In the genomic region with DNA sequence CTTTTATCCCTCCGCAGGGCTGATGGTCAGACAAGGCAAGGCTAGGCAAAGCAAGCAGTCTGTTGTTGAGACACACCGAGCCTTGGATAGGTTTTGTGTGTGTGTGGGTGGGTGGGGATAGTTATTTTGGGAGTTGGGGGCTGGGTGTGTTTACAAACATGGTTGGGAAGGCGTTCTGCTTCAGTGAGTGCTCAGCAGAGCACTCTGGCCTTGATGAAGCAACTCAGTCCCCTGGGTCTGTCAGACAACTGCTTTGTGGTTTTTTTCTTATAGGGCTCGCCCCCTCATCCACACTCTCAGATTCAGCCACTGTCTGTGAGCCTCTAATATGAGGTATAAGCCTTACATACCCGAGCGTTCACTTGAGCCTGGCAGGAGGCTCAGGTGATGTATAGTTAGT, we compare ENCODE assay signal across 26 mouse cellular contexts. TPM values are rescaled to one million over a fixed set of nuclear protein-coding genes. Genes with fewer than 3 reads are reported as not detected.
A peak's percentile ranks its signal among the peaks of the same experiment; 100 is the strongest.
DNase-seq lines count a peak whose midpoint lies in the region; TF ChIP-seq lines count a peak whose summit lies in the region.
"Had no signal": no experiment of that assay in that cellular context is flagged by ENCODE, and none has a peak within 500 bp of the region (broad histone marks: within the 10 kb centered on the region; RNA-seq: fewer than 3 reads in every experiment).

No protein-coding gene starts in this region.

- peaks cover 11% of the 10 kb centered on the region for H3K4me1 ChIP-seq in ES-Bruce4 (ENCODE audit: control insufficient read depth, insufficient read depth, low read length)

- 0 out of 2 replicates have a peak overlapping the region, but pooled peaks have one; percentile 23 for H3K27ac ChIP-seq in layer of hippocampus, adult 2 months
- H3K27ac ChIP-seq in ES-Bruce4 (ENCODE audit: insufficient read depth, low read length): peak overlapping the region; percentile 90
- H3K27ac ChIP-seq: forebrain, embryonic 13.5 days; hindbrain, embryonic 14.5 days; limb, embryonic 12.5 days; lung, embryonic 15.5 days; midbrain, embryonic 12.5 days; neural tube, embryonic 12.5 days; stomach, embryonic 15.5 days had no signal

- H3K36me3 ChIP-seq in ES-Bruce4 (ENCODE audit: control insufficient read depth, insufficient read depth, low read length, poor library complexity, severe bottlenecking): peaks cover 21% of the 10 kb centered on the region
- peaks cover 10% of the 10 kb centered on the region for H3K36me3 ChIP-seq in splenic B cell, adult 2 months (ENCODE audit: control insufficient read depth, insufficient read depth, low read length, poor library complexity, severe bottlenecking)

- DNase-seq in layer of hippocampus, adult 2 months (ENCODE audit: low spot score in 2 of 2): no peak
- no peak for DNase-seq in layer of hippocampus, postnatal 36 days
- DNase-seq in B cell, adult 2 months: peak; percentile 65 to 67
- peak; percentile 46 for DNase-seq in splenic B cell, adult 2 months (ENCODE audit: low read depth, low spot score)
- DNase-seq in liver: no peak
- DNase-seq in urinary bladder, postnatal 14 days (ENCODE audit: low spot score): no peak
- DNase-seq: adrenal gland, postnatal 10 days; cerebellum, adult 11 months; cerebellum, adult 9-10 months; cerebellum, postnatal 36 days; gastrocnemius, postnatal 10 days; heart, postnatal 36 days; kidney, postnatal 36 days; lung, postnatal 4 days; right cerebral cortex, postnatal 4 days; thymus, postnatal 14 days had no signal

- no peak for TF ChIP-seq POLR2A in ES-Bruce4 (IDR thresholded peaks at IDR 0.05; ENCODE audit: insufficient read depth, low read length)

- no peak overlapping the region for H3K9ac ChIP-seq in ES-Bruce4 (ENCODE audit: low read depth, poor library complexity, severe bottlenecking)
- H3K9ac ChIP-seq: forebrain, embryonic 13.5 days; hindbrain, embryonic 14.5 days; limb, embryonic 12.5 days; lung, embryonic 15.5 days; midbrain, embryonic 12.5 days; neural tube, embryonic 12.5 days; stomach, embryonic 15.5 days had no signal

- TF ChIP-seq EP300 in ES-Bruce4 (IDR thresholded peaks at IDR 0.05; ENCODE audit: insufficient read depth, low read depth, low read length): no peak

- H3K9me3 ChIP-seq in ES-Bruce4 (replicated peaks; ENCODE audit: control insufficient read depth, insufficient read depth, low read length, poor library complexity, severe bottlenecking): no peaks in the 10 kb centered on the region
- H3K9me3 ChIP-seq: forebrain, embryonic 13.5 days; limb, embryonic 12.5 days; lung, embryonic 15.5 days; megakaryocyte, embryonic 14.5 days; midbrain, embryonic 12.5 days; neural tube, embryonic 12.5 days; stomach, embryonic 15.5 days had no signal

- no peak overlapping the region for H3K4me3 ChIP-seq in layer of hippocampus, adult 2 months
- H3K4me3 ChIP-seq in ES-Bruce4 (ENCODE audit: low read depth, low read length): no peak overlapping the region
- H3K4me3 ChIP-seq: forebrain, embryonic 13.5 days; limb, embryonic 12.5 days; lung, embryonic 15.5 days; megakaryocyte, embryonic 14.5 days; midbrain, embryonic 12.5 days; myocyte; neural tube, embryonic 12.5 days; stomach, embryonic 15.5 days had no signal

- TF ChIP-seq CTCF in layer of hippocampus, adult 2 months (conservative IDR thresholded peaks at IDR 0.05): no peak
- TF ChIP-seq CTCF in ES-Bruce4 (IDR thresholded peaks at IDR 0.05; ENCODE audit: low read depth, low read length): no peak

- H3K27me3 ChIP-seq in ES-Bruce4 (ENCODE audit: control insufficient read depth, insufficient read depth, low read length, poor library complexity, severe bottlenecking): no peaks in the 10 kb centered on the region
- no peaks in the 10 kb centered on the region for H3K27me3 ChIP-seq in splenic B cell, adult 2 months (ENCODE audit: control insufficient read depth, insufficient read depth, low read length, poor library complexity, severe bottlenecking)
- H3K27me3 ChIP-seq: forebrain, embryonic 13.5 days; limb, embryonic 12.5 days; lung, embryonic 15.5 days; midbrain, embryonic 12.5 days; neural tube, embryonic 12.5 days; stomach, embryonic 15.5 days had no signal

RNA-seq across cellular contexts. Expression of a gene that starts 2.2 kb away (rescaled TPM):
- total RNA-seq in layer of hippocampus, adult 2 months (2021): 10 to 100 TPM; 23.0 to 27.3 TPM
- total RNA-seq in layer of hippocampus, postnatal 36 days (2021): 10 to 100 TPM; 24.3 to 28.4 TPM
- polyA plus RNA-seq in ES-Bruce4 (2011; ENCODE audit: insufficient read depth, insufficient read length, low read depth, missing spikeins): 63.8 and 65.7 TPM in 2 replicates

RNA-seq across cellular contexts. Expression of a gene that starts 23.9 kb away (rescaled TPM):
- total RNA-seq in layer of hippocampus, adult 2 months (2021): 100 to 1,000 TPM; 258 to 266 TPM
- total RNA-seq in layer of hippocampus, postnatal 36 days (2021): 100 to 1,000 TPM; 238 to 252 TPM
- polyA plus RNA-seq in ES-Bruce4 (2011; ENCODE audit: insufficient read depth, insufficient read length, low read depth, missing spikeins): 73.3 and 74.5 TPM in 2 replicates

Comparison
In these comparisons a context has a peak if more than half of its experiments do, and no peak if none do; other contexts are left out.
1. DNase-seq: peak in B cell, adult 2 months (2 of 2) and splenic B cell, adult 2 months (single experiment); none in layer of hippocampus, adult 2 months (0 of 2), layer of hippocampus, postnatal 36 days (0 of 2), liver (single experiment) and urinary bladder, postnatal 14 days (single experiment).